Comparison of ENCODE assay signal across 25 mouse cellular contexts in the genomic region with DNA sequence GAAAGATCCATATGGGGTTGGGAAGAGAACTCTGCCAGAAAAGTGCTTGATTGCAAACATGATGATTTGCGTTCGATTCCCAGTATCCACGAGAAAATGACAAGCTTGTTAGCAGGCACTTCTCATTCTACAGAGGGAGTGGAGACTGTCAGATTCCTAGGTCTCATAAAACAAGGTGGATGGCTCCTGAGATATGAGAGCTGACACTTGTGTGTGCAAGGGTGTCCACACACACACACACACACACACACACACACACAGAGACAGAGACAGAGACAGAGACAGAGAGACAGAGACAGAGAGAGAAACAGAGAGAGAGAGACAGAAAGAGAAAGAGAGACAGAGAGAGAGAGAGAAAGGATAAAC.
A peak's percentile ranks its signal among the peaks of the same experiment; 100 is the strongest.
DNase-seq lines count a peak whose midpoint lies in the region; ATAC-seq and TF ChIP-seq lines count a peak whose summit lies in the region.
"Had no signal": no experiment of that assay in that cellular context is flagged by ENCODE, and none has a peak within 500 bp of the region (broad histone marks: within the 10 kb centered on the region; RNA-seq: fewer than 3 reads in every experiment).

No protein-coding gene starts in this region.

- no peak for TF ChIP-seq CTCF in hindbrain, postnatal 0 days (IDR thresholded peaks at IDR 0.05; ENCODE audit: low read depth)

- no peak overlapping the region for H3K4me2 ChIP-seq in hindbrain, embryonic 11.5 days (replicated peaks; ENCODE audit: low read depth, low read length)
- no peak overlapping the region for H3K4me2 ChIP-seq in hindbrain, postnatal 0 days (ENCODE audit: low read depth, low read length)
- H3K4me2 ChIP-seq in forebrain, embryonic 14.5 days (ENCODE audit: low read length): no peak overlapping the region
- no peak overlapping the region for H3K4me2 ChIP-seq in midbrain, embryonic 12.5 days (replicated peaks)
- H3K4me2 ChIP-seq: heart, embryonic 15.5 days had no signal

- H3K9me3 ChIP-seq in hindbrain, embryonic 11.5 days (ENCODE audit: control insufficient read depth, low read length): no peaks in the 10 kb centered on the region
- no peaks in the 10 kb centered on the region for H3K9me3 ChIP-seq in hindbrain, postnatal 0 days (ENCODE audit: low read length)
- H3K9me3 ChIP-seq in forebrain, embryonic 14.5 days (replicated peaks; ENCODE audit: control insufficient read depth, low read length): no peaks in the 10 kb centered on the region
- no peaks in the 10 kb centered on the region for H3K9me3 ChIP-seq in midbrain, embryonic 12.5 days
- H3K9me3 ChIP-seq: heart, embryonic 10.5 days; heart, embryonic 15.5 days had no signal

- no peak for DNase-seq in hindbrain, embryonic 11.5 days (ENCODE audit: low spot score)
- no peak for DNase-seq in hindbrain, postnatal 0 days (ENCODE audit: low spot score)
- peak; percentile 12 for DNase-seq in R1 (ENCODE audit: low read depth, low spot score)
- no peak for DNase-seq in forebrain, embryonic 14.5 days (ENCODE audit: low spot score)
- no peak for DNase-seq in cerebellum, adult 9-10 months
- no peak for DNase-seq in lung, postnatal 36 days
- DNase-seq in kidney, adult 18-20 months: no peak
- DNase-seq: adrenal gland, postnatal 25 days; cerebellum, adult 11-12 months; gastrocnemius, postnatal 14 days; heart, postnatal 36 days; kidney, adult 9 months; kidney, postnatal 14 days; layer of hippocampus, adult 9-11 months; liver; lung, adult 2 months; lung, postnatal 10 days; thymus, postnatal 4 days had no signal

- 29% methylated on average over 3 of the region's 3 CpGs for WGBS in hindbrain, embryonic 11.5 days
- WGBS in hindbrain, postnatal 0 days: 29% methylated on average over 3 of the region's 3 CpGs
- WGBS in forebrain, embryonic 14.5 days: 17% methylated on average over 3 of the region's 3 CpGs
- 33% methylated on average over 3 of the region's 3 CpGs for WGBS in midbrain, embryonic 12.5 days

- ATAC-seq in hindbrain, embryonic 11.5 days (ENCODE audit: low FRiP score): 0 out of 2 replicates have a peak, but pooled peaks have one; percentile 26
- no peak for ATAC-seq in hindbrain, postnatal 0 days
- peak; percentile 47; the same call in 1 of the 2 replicates for ATAC-seq in forebrain, embryonic 14.5 days
- ATAC-seq in midbrain, embryonic 12.5 days (ENCODE audit: low FRiP score, low read depth): peak; percentile 24; the same call in 1 of the 2 replicates
- ATAC-seq: intestine, embryonic 16.5 days; Patski had no signal

- H3K9ac ChIP-seq in hindbrain, embryonic 11.5 days (ENCODE audit: low read depth, low read length): no peak overlapping the region
- no peak overlapping the region for H3K9ac ChIP-seq in hindbrain, postnatal 0 days (replicated peaks; ENCODE audit: low read length)
- H3K9ac ChIP-seq in forebrain, embryonic 14.5 days (ENCODE audit: low read length): no peak overlapping the region
- no peak overlapping the region for H3K9ac ChIP-seq in midbrain, embryonic 12.5 days (replicated peaks)
- H3K9ac ChIP-seq: heart, embryonic 15.5 days; liver, embryonic 14.5 days had no signal

- H3K4me3 ChIP-seq in hindbrain, embryonic 11.5 days (ENCODE audit: low read depth, low read length): no peak overlapping the region
- no peak overlapping the region for H3K4me3 ChIP-seq in hindbrain, postnatal 0 days (ENCODE audit: low read length)
- no peak overlapping the region for H3K4me3 ChIP-seq in forebrain, embryonic 14.5 days (ENCODE audit: low read depth, low read length)
- H3K4me3 ChIP-seq in midbrain, embryonic 12.5 days: no peak overlapping the region
- H3K4me3 ChIP-seq: erythroblast, embryonic 14.5 days; heart, embryonic 10.5 days; heart, embryonic 15.5 days had no signal

- no peaks in the 10 kb centered on the region; the same call in 1 of the 2 replicates for H3K27me3 ChIP-seq in hindbrain, embryonic 11.5 days (ENCODE audit: control insufficient read depth, insufficient read depth, low read length)
- H3K27me3 ChIP-seq in hindbrain, postnatal 0 days (ENCODE audit: insufficient read depth, low read length): no peaks in the 10 kb centered on the region
- H3K27me3 ChIP-seq in forebrain, embryonic 14.5 days (replicated peaks; ENCODE audit: control insufficient read depth, insufficient read depth, low read length): no peaks in the 10 kb centered on the region
- H3K27me3 ChIP-seq in midbrain, embryonic 12.5 days: 0 out of 2 replicates have a peak, but pooled peaks cover 7% of the 10 kb centered on the region
- H3K27me3 ChIP-seq: heart, embryonic 15.5 days; Patski had no signal

- peaks cover 3% of the 10 kb centered on the region; the same call in 1 of the 2 replicates for H3K4me1 ChIP-seq in hindbrain, embryonic 11.5 days (replicated peaks; ENCODE audit: control insufficient read depth, insufficient read depth, low read length)
- H3K4me1 ChIP-seq in hindbrain, postnatal 0 days (ENCODE audit: insufficient read depth, low read length): no peaks in the 10 kb centered on the region
- peaks cover 16% of the 10 kb centered on the region for H3K4me1 ChIP-seq in forebrain, embryonic 14.5 days (ENCODE audit: control insufficient read depth, insufficient read depth, low read length)
- peaks cover 20% of the 10 kb centered on the region for H3K4me1 ChIP-seq in midbrain, embryonic 12.5 days
- H3K4me1 ChIP-seq: heart, embryonic 15.5 days had no signal

- no peaks in the 10 kb centered on the region for H3K36me3 ChIP-seq in hindbrain, embryonic 11.5 days (ENCODE audit: control insufficient read depth, insufficient read depth, low read length)
- no peaks in the 10 kb centered on the region for H3K36me3 ChIP-seq in hindbrain, postnatal 0 days (ENCODE audit: insufficient read depth, low read length)
- no peaks in the 10 kb centered on the region for H3K36me3 ChIP-seq in forebrain, embryonic 14.5 days (ENCODE audit: control insufficient read depth, insufficient read depth, low read length)
- no peaks in the 10 kb centered on the region for H3K36me3 ChIP-seq in midbrain, embryonic 12.5 days
- H3K36me3 ChIP-seq: heart, embryonic 10.5 days; heart, embryonic 15.5 days had no signal

- H3K27ac ChIP-seq in hindbrain, embryonic 11.5 days (ENCODE audit: low read depth, low read length): no peak overlapping the region
- no peak overlapping the region for H3K27ac ChIP-seq in hindbrain, postnatal 0 days
- H3K27ac ChIP-seq in forebrain, embryonic 14.5 days (ENCODE audit: low read depth, low read length): no peak overlapping the region
- peak overlapping the region; percentile 81 for H3K27ac ChIP-seq in midbrain, embryonic 12.5 days (replicated peaks)
- H3K27ac ChIP-seq: heart, embryonic 10.5 days; heart, embryonic 15.5 days; liver, embryonic 14.5 days had no signal
